Mouse (Mus musculus) fat pad, adult 2 months (tissue): ENCODE data around the gene Clrn1.

Experiments
- DNase-seq: peaks from one replicate; pipeline ENCODE4 v3.0.0-alpha.2; 2011; ENCODE audit warnings: low read depth, low spot score; ENCODE audit errors: extremely low read depth

Clrn1 gene

GRCm38 (mm10) chr3:58832888-58833287 is 52.3 kb downstream of the Clrn1 start:
- no peak for DNase-seq

- DNase-seq: no peak
These were observed 53.6 kb downstream of the Clrn1 start for GRCm38 (mm10) chr3:58831586-58831985.

GRCm38 (mm10) chr3:58829926-58830325 is 55.2 kb downstream of the Clrn1 start:
- DNase-seq: no peak

GRCm38 (mm10) chr3:58828366-58829153 is 56.6 kb downstream of the Clrn1 start:
- no peak for DNase-seq

- no peak for DNase-seq
These were observed 58.9 kb downstream of the Clrn1 start for GRCm38 (mm10) chr3:58826266-58826665.

- no peak for DNase-seq
These were observed 62.9 kb downstream of the Clrn1 start, which contains the start of gene Mindy4b-ps for GRCm38 (mm10) chr3:58822211-58822610. Gene Mindy4b-ps, minus strand, starts transcription at chr3:58822311.

- DNase-seq: no peak
These were observed 67.8 kb downstream of the Clrn1 start for GRCm38 (mm10) chr3:58817337-58817736.

GRCm38 (mm10) chr3:58814191-58814590 is 70.9 kb downstream of the Clrn1 start:
- no peak for DNase-seq

- DNase-seq: no peak
These were observed 74.8 kb downstream of the Clrn1 start for GRCm38 (mm10) chr3:58810353-58810752.

GRCm38 (mm10) chr3:58809111-58809915 is 75.8 kb downstream of the Clrn1 start:
- no peak for DNase-seq

- DNase-seq: no peak
These were observed 76.5 kb downstream of the Clrn1 start for GRCm38 (mm10) chr3:58808636-58809035.

GRCm38 (mm10) chr3:58804745-58805144 is 80.4 kb downstream of the Clrn1 start:
- DNase-seq: no peak

GRCm38 (mm10) chr3:58798676-58799075 is 86.5 kb downstream of the Clrn1 start:
- DNase-seq: no peak

GRCm38 (mm10) chr3:58798245-58798644 is 86.9 kb downstream of the Clrn1 start:
- no peak for DNase-seq
